ENCODE assay signal across 8 mouse cellular contexts in the genomic region with DNA sequence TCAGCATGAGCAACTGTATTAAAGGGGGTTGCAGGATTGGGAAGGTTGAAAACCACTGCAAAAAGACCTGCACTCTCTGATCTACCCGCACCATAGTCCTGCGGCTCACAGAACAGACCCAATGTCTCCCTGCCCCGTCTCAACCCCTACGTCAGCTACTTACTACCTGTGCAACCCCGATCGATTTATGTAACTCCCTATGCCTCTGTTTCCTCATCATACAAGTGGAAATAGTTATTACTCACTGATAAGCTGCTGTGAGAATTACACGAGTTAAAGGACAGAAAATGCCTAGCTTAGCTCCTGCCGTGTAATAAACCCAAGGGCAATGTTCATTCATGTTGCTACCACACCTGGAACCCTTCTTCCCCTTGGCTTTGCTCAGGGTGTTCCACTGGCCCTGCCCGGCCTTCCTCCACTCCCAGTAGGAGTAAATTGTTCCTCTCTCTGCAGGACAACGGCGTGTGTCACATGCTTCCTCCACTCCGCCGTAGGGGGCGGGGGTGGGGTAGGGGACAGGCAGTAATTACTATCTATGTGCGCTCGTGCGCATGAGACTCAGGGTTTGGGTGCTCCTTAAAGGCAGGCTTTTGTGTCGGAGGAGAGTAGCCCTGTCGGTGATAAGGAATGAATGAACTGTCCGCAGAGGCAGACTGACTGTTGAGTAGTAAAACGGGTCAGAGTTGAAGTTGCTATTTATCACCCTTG. TPM values are rescaled to one million over a fixed set of nuclear protein-coding genes. Genes with fewer than 3 reads are reported as not detected.
A peak's percentile ranks its signal among the peaks of the same experiment; 100 is the strongest.
DNase-seq lines count a peak whose midpoint lies in the region; ATAC-seq and TF ChIP-seq lines count a peak whose summit lies in the region.

No protein-coding gene starts in this region.

- peak in 1 of 2 experiments; percentile 59; a peak in 2 of 4 replicates for TF ChIP-seq EP300 in MEL (IDR thresholded peaks at IDR 0.05; ENCODE audit: low read depth in 1 of 2, low read length in 2 of 2)

- peak; percentile 70 to 81; a peak in 3 of 4 replicates for TF ChIP-seq POLR2A in MEL (IDR thresholded peaks at IDR 0.05; ENCODE audit: control insufficient read depth in 1 of 2, insufficient read depth in 1 of 2, low read depth in 1 of 2, low read length in 2 of 2, poor library complexity in 1 of 2)

- TF ChIP-seq CTCF in MEL (IDR thresholded peaks at IDR 0.05 in 2 of 3, conservative IDR thresholded peaks at IDR 0.05 in 1 of 3; ENCODE audit: control insufficient read depth in 1 of 3, insufficient read depth in 1 of 3, low read depth in 2 of 3, low read length in 3 of 3, poor library complexity in 1 of 3, severe bottlenecking in 1 of 3): no peak
- no peak for TF ChIP-seq CTCF in forebrain, postnatal 0 days (IDR thresholded peaks at IDR 0.05; ENCODE audit: low read depth)

- no peaks in the 10 kb centered on the region for H3K79me2 ChIP-seq in MEL (ENCODE audit: control insufficient read depth, insufficient read depth, low read length, poor library complexity)

- TF ChIP-seq RAD21 in MEL (IDR thresholded peaks at IDR 0.05; ENCODE audit: low read depth, low read length): no peak

- H3K4me2 ChIP-seq in forebrain, postnatal 0 days (ENCODE audit: low read depth): peak overlapping the region; percentile 25

- H3K27ac ChIP-seq in MEL (ENCODE audit: control insufficient read depth, low read depth, low read length): peak overlapping the region; percentile 80
- H3K27ac ChIP-seq in forebrain, postnatal 0 days (ENCODE audit: low read depth, low read length): no peak overlapping the region

- H3K27me3 ChIP-seq in MEL (ENCODE audit: control insufficient read depth in 1 of 2, insufficient read depth in 2 of 2, low read length in 2 of 2): no peaks in the 10 kb centered on the region
- H3K27me3 ChIP-seq in forebrain, postnatal 0 days (ENCODE audit: insufficient read depth, low read length): no peaks in the 10 kb centered on the region

- 46% methylated on average over 21 of the region's 21 CpGs for WGBS in forebrain, postnatal 0 days

- ATAC-seq in frontal cortex, adult (ENCODE audit: low TSS enrichment): no peak
- no peak for ATAC-seq in forebrain, postnatal 0 days

- H3K4me3 ChIP-seq in MEL (ENCODE audit: control insufficient read depth in 1 of 2, insufficient read depth in 1 of 2, low read depth in 2 of 2, low read length in 2 of 2): peak overlapping the region; percentile 60 to 91
- H3K4me3 ChIP-seq in forebrain, postnatal 0 days (ENCODE audit: low read depth, low read length): no peak overlapping the region

- peak overlapping the region; percentile 75 for H3K9ac ChIP-seq in MEL (ENCODE audit: control insufficient read depth, low read depth, low read length, poor library complexity, severe bottlenecking)
- no peak overlapping the region for H3K9ac ChIP-seq in forebrain, postnatal 0 days

- peaks cover 10 to 42% of the 10 kb centered on the region in 2 experiments for H3K4me1 ChIP-seq in MEL (ENCODE audit: control insufficient read depth in 1 of 2, insufficient read depth in 2 of 2, low read length in 2 of 2)
- peaks cover 8% of the 10 kb centered on the region; the same call in 1 of the 2 replicates for H3K4me1 ChIP-seq in forebrain, postnatal 0 days (ENCODE audit: insufficient read depth)

- peaks cover 0 to 25% of the 10 kb centered on the region in 2 experiments; a peak in 2 of 4 replicates for H3K36me3 ChIP-seq in MEL (ENCODE audit: control insufficient read depth in 1 of 2, insufficient read depth in 2 of 2, low read length in 2 of 2)
- H3K36me3 ChIP-seq in forebrain, postnatal 0 days (ENCODE audit: insufficient read depth): no peaks in the 10 kb centered on the region

- no peaks in the 10 kb centered on the region for H3K9me3 ChIP-seq in MEL (replicated peaks; ENCODE audit: insufficient read depth, low read length)
- no peaks in the 10 kb centered on the region for H3K9me3 ChIP-seq in forebrain, postnatal 0 days (ENCODE audit: low read length)

- DNase-seq in frontal cortex, postnatal 10 days (ENCODE audit: low spot score in 2 of 2): peak; percentile 22 to 28
- DNase-seq in MEL (ENCODE audit: low read depth, low spot score): peak; percentile 95
- no peak for DNase-seq in forebrain, postnatal 0 days
- DNase-seq in kidney, postnatal 4 days: peak; percentile 53 to 62
- peak; percentile 27 for DNase-seq in mesoderm, embryonic 11.5 days (ENCODE audit: low read depth, low spot score)
- DNase-seq in Muller cell, postnatal 12 days (ENCODE audit: inconsistent ontology term): no peak
- no peak for DNase-seq in gastrocnemius, adult 8-10 months (ENCODE audit: low spot score in 2 of 2)

TF ChIP-seq in MEL, 35 proteins besides CTCF, POLR2A, EP300 and RAD21:
- TF ChIP-seq USF2 (IDR thresholded peaks at IDR 0.05; ENCODE audit: borderline replicate concordance in 1 of 2, insufficient read depth in 1 of 2, low read depth in 1 of 2, low read length in 2 of 2): peak in 1 of 2 experiments; percentile 68; a peak in 2 of 4 replicates
- TF ChIP-seq TAL1 (IDR thresholded peaks at IDR 0.05; ENCODE audit: low read length): peak; percentile 32
- TF ChIP-seq E2F4 (IDR thresholded peaks at IDR 0.05; ENCODE audit: borderline replicate concordance, low read depth, low read length): no peak
- no peak for TF ChIP-seq GABPA (IDR thresholded peaks at IDR 0.05; ENCODE audit: low read depth, low read length)
- 0 out of 2 replicates have a peak, but pooled peaks have one; percentile 23 for TF ChIP-seq TBP (IDR thresholded peaks at IDR 0.05; ENCODE audit: low read depth, low read length)
- no peak for TF ChIP-seq ZKSCAN1 (IDR thresholded peaks at IDR 0.05; ENCODE audit: low read depth, low read length)
- peak; percentile 91 for TF ChIP-seq GATA1 (IDR thresholded peaks at IDR 0.05; ENCODE audit: low read depth, low read length)
- peak; percentile 47; the same call in 1 of the 2 replicates for TF ChIP-seq MYB (IDR thresholded peaks at IDR 0.05; ENCODE audit: low read depth, low read length)
- peak; percentile 92 for TF ChIP-seq MXI1 (IDR thresholded peaks at IDR 0.05; ENCODE audit: low read depth, low read length)
- TF ChIP-seq SIN3A (IDR thresholded peaks at IDR 0.05; ENCODE audit: low read length): peak; percentile 96
- TF ChIP-seq ZMIZ1 (IDR thresholded peaks at IDR 0.05; ENCODE audit: low read depth, low read length): peak; percentile 44; the same call in 1 of the 2 replicates
- TF ChIP-seq MYC (IDR thresholded peaks at IDR 0.05; ENCODE audit: low read depth, low read length): peak; percentile 97
- peak; percentile 70 for TF ChIP-seq HCFC1 (IDR thresholded peaks at IDR 0.05; ENCODE audit: low read depth, low read length)
- 0 out of 2 replicates have a peak, but pooled peaks have one; percentile 20 for TF ChIP-seq RCOR1 (IDR thresholded peaks at IDR 0.05; ENCODE audit: low read depth, low read length)
- TF ChIP-seq USF1 (IDR thresholded peaks at IDR 0.05; ENCODE audit: low read depth, low read length): peak; percentile 84
- no peak for TF ChIP-seq JUND (IDR thresholded peaks at IDR 0.05; ENCODE audit: low read depth, low read length)
- no peak for TF ChIP-seq ELF1 (IDR thresholded peaks at IDR 0.05; ENCODE audit: low read depth, low read length)
- TF ChIP-seq ZC3H11A (IDR thresholded peaks at IDR 0.05; ENCODE audit: low read depth, low read length): peak; percentile 16; the same call in 1 of the 2 replicates
- no peak for TF ChIP-seq UBTF (IDR thresholded peaks at IDR 0.05; ENCODE audit: borderline replicate concordance, insufficient read depth, low read depth, low read length)
- TF ChIP-seq NELFE (IDR thresholded peaks at IDR 0.05; ENCODE audit: low read depth, low read length): no peak; the same call in none of the 2 replicates
- TF ChIP-seq KAT2A (conservative IDR thresholded peaks at IDR 0.05; ENCODE audit: low read depth, low read length): peak; percentile 32; the same call in 1 of the 2 replicates
- peak; percentile 57 for TF ChIP-seq TCF12 (IDR thresholded peaks at IDR 0.05; ENCODE audit: low read depth, low read length)
- TF ChIP-seq POLR2AphosphoS2 (IDR thresholded peaks at IDR 0.05; ENCODE audit: low read length): 0 out of 2 replicates have a peak, but pooled peaks have one; percentile 49
- TF ChIP-seq NRF1 (IDR thresholded peaks at IDR 0.05; ENCODE audit: insufficient read depth, low read depth, low read length, poor library complexity, severe bottlenecking): peak; percentile 67
- no peak for TF ChIP-seq MAZ (IDR thresholded peaks at IDR 0.05; ENCODE audit: low read depth, low read length)
- TF ChIP-seq SMC3 (IDR thresholded peaks at IDR 0.05; ENCODE audit: low read depth, low read length): no peak
- TF ChIP-seq BHLHE40 (IDR thresholded peaks at IDR 0.05; ENCODE audit: borderline replicate concordance, low read depth, low read length): peak; percentile 99
- no peak for TF ChIP-seq MAFK (IDR thresholded peaks at IDR 0.05; ENCODE audit: borderline replicate concordance, low read depth, low read length)
- TF ChIP-seq MAX (IDR thresholded peaks at IDR 0.05; ENCODE audit: low read length): peak; percentile 93
- TF ChIP-seq CHD1 (IDR thresholded peaks at IDR 0.05; ENCODE audit: low read depth, low read length): no peak
- peak; percentile 69 for TF ChIP-seq ETS1 (IDR thresholded peaks at IDR 0.05; ENCODE audit: low read depth, low read length)

RNA-seq across cellular contexts. Expression of gene Lgals3, which starts 2.7 kb away (rescaled TPM):
- total RNA-seq in MEL (2012; rRNA removed): 0.12 TPM in 1 of 2 replicates, not detected in the other
- polyA plus RNA-seq in MEL (2012; ENCODE audit: insufficient read depth in 1 of 2, insufficient read length in 2 of 2, low read depth in 1 of 2, low replicate concordance in 2 of 2, missing spikeins in 1 of 2): 1 to 10 TPM in 1 of 2 experiments, not detected in 1; 1.8 TPM
- 2.1 and 3.4 TPM in 2 replicates for total RNA-seq in forebrain, postnatal 0 days (2014; rRNA removed)
- polyA plus RNA-seq in forebrain, postnatal 0 days (2015; fragmentation: Nextera tagmentation; extraction: Ambion mirVana): 5.1 and 9.0 TPM in 2 replicates
- 1 to 10 TPM; 2.1 to 8.5 (median 4.6) TPM for total RNA-seq in gastrocnemius, adult 8-10 months (2022)

RNA-seq across cellular contexts. Expression of gene Dlgap5, which starts 53.3 kb away (rescaled TPM):
- total RNA-seq in MEL (2012; rRNA removed): 45.0 and 52.0 TPM in 2 replicates
- 10 to 100 TPM; 62.4 to 71.2 TPM for polyA plus RNA-seq in MEL (2012; ENCODE audit: insufficient read depth in 1 of 2, insufficient read length in 2 of 2, low read depth in 1 of 2, low replicate concordance in 2 of 2, missing spikeins in 1 of 2)
- total RNA-seq in forebrain, postnatal 0 days (2014; rRNA removed): 2.3 and 9.4 TPM in 2 replicates
- polyA plus RNA-seq in forebrain, postnatal 0 days (2015; fragmentation: Nextera tagmentation; extraction: Ambion mirVana): 2.9 and 3.3 TPM in 2 replicates
- not detected for total RNA-seq in gastrocnemius, adult 8-10 months (2022)

Comparison
In these comparisons a context has a peak if more than half of its experiments do, and no peak if none do; other contexts are left out.
1. DNase-seq: peak in frontal cortex, postnatal 10 days (2 of 2), MEL (single experiment), kidney, postnatal 4 days (2 of 2) and mesoderm, embryonic 11.5 days (single experiment); none in forebrain, postnatal 0 days (single experiment), Muller cell, postnatal 12 days (single experiment) and gastrocnemius, adult 8-10 months (0 of 2).